Mouse (Mus musculus): ENCODE measurements around the gene Atpaf2.
A peak's percentile ranks its signal among the peaks of the same experiment; 100 is the strongest.
"Not testable (repeated sequence)": the region's sequence is repeated elsewhere in the genome, so short reads cannot be mapped to it uniquely, and the experiment has no call there.

The Atpaf2 gene

GRCm38 (mm10) chr11:60417717-60418472 lies at the start of gene Atpaf2:
TSS of gene Atpaf2 (minus strand) at chr11:60418457.
- DNase-seq (ENCODE audit: low read depth): no peak

GRCm38 (mm10) chr11:60465943-60466380 lies 47.7 kb upstream of the Atpaf2 start:
- DNase-seq (ENCODE audit: low read depth): peak; percentile 31

GRCm38 (mm10) chr11:60457973-60458372 lies 39.7 kb upstream of the Atpaf2 start:
- no peak for DNase-seq (ENCODE audit: low read depth)

GRCm38 (mm10) chr11:60454745-60455087 lies 36.5 kb upstream of the Atpaf2 start:
- no peak for DNase-seq (ENCODE audit: low read depth)

- peak; percentile 85 for DNase-seq (ENCODE audit: low read depth)
Observed at GRCm38 (mm10) chr11:60454080-60454744, 36.0 kb upstream of the Atpaf2 start, which contains the start of gene Drg2. TSS of gene Drg2 (plus strand) at chr11:60454591.

- DNase-seq (ENCODE audit: low read depth): no peak
Observed at GRCm38 (mm10) chr11:60444007-60444406, 25.8 kb upstream of the Atpaf2 start.

- DNase-seq (ENCODE audit: low read depth): no peak
Observed at GRCm38 (mm10) chr11:60442896-60443295, 24.6 kb upstream of the Atpaf2 start.

- no peak for DNase-seq (ENCODE audit: low read depth)
Observed at GRCm38 (mm10) chr11:60440176-60440575, 21.9 kb upstream of the Atpaf2 start.

GRCm38 (mm10) chr11:60439621-60440020 lies 21.4 kb upstream of the Atpaf2 start:
- DNase-seq (ENCODE audit: low read depth): not testable (repeated sequence)

- DNase-seq (ENCODE audit: low read depth): no peak
Observed at GRCm38 (mm10) chr11:60436618-60437017, 18.4 kb upstream of the Atpaf2 start.

GRCm38 (mm10) chr11:60435133-60435532 lies 16.9 kb upstream of the Atpaf2 start:
- no peak for DNase-seq (ENCODE audit: low read depth)

- DNase-seq (ENCODE audit: low read depth): no peak
Observed at GRCm38 (mm10) chr11:60433501-60433900, 15.2 kb upstream of the Atpaf2 start.

- DNase-seq (ENCODE audit: low read depth): no peak
Observed at GRCm38 (mm10) chr11:60427628-60428027, 9.4 kb upstream of the Atpaf2 start.

GRCm38 (mm10) chr11:60426417-60426816 lies 8.2 kb upstream of the Atpaf2 start:
- no peak for DNase-seq (ENCODE audit: low read depth)

- DNase-seq (ENCODE audit: low read depth): no peak
Observed at GRCm38 (mm10) chr11:60423006-60423405, 4.7 kb upstream of the Atpaf2 start.

GRCm38 (mm10) chr11:60422046-60422668 lies 3.9 kb upstream of the Atpaf2 start:
- no peak for DNase-seq (ENCODE audit: low read depth)

GRCm38 (mm10) chr11:60418473-60418803 lies 181 bp upstream of the Atpaf2 start:
- DNase-seq (ENCODE audit: low read depth): no peak

- peak; percentile 98 for DNase-seq (ENCODE audit: low read depth)
Observed at GRCm38 (mm10) chr11:60416963-60417716, 1.1 kb downstream of the Atpaf2 start, which contains the start of gene Gid4. TSS of gene Gid4 (plus strand) at chr11:60417145.

GRCm38 (mm10) chr11:60416590-60416962 lies 1.7 kb downstream of the Atpaf2 start:
- no peak for DNase-seq (ENCODE audit: low read depth)

GRCm38 (mm10) chr11:60412921-60413320 lies 5.3 kb downstream of the Atpaf2 start:
- DNase-seq (ENCODE audit: low read depth): no peak

- peak; percentile 76 for DNase-seq (ENCODE audit: low read depth)
Observed at GRCm38 (mm10) chr11:60412173-60412572, 6.1 kb downstream of the Atpaf2 start.

- no peak for DNase-seq (ENCODE audit: low read depth)
Observed at GRCm38 (mm10) chr11:60406606-60407005, 11.7 kb downstream of the Atpaf2 start.

Data from c-Kit-positive CD71-positive TER-119-negative erythroid progenitor cells, embryonic 14.5 days (primary cell).